Mouse (Mus musculus): ENCODE results near the gene Cryaa.

Cryaa gene

DNA sequence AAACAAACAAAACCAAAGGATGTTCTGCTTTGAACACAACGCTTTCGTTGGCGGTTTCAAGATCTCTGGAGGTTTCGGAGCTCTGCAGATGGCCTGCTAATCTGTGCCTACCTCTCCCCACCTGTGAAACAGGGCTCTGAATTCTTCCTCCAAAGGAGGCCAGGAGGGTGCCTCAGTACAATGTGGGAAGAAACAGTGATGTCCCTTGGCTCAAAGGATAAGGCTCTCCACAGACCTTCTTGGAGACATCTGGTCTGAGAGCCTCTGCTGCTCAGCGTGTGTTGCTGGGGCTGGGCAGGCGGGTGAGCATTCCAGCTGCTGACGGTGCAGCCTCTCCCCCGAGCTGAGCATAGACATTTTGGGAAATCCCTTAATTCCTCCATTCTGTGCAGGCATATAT is at the start of gene Cryaa:
Gene Cryaa, plus strand, starts transcription at position 301 of the 400 bp plus-strand sequence.
- DNase-seq (ENCODE audit: low spot score): no peak

DNA sequence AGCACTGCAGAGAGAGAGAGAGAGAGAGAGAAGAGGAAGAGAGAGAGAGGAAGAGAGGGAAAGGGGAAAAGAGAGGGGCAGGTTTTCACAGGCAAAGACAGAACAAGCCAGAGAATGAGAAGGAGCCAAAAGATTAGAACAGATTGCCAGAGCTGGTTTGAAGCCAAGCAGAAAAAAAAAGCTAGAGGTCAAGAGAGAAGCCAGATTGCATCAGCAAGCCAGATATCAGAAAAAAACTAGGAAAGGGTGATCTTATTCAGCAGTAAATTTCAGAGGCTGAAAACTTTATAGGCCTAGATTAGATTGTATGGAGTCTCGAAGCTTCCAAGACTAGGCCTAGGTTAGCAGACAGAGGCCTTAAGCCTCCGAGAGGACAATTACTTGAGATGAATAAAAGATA is 49.6 kb upstream of the Cryaa start:
- no peak for DNase-seq (ENCODE audit: low spot score)

DNA sequence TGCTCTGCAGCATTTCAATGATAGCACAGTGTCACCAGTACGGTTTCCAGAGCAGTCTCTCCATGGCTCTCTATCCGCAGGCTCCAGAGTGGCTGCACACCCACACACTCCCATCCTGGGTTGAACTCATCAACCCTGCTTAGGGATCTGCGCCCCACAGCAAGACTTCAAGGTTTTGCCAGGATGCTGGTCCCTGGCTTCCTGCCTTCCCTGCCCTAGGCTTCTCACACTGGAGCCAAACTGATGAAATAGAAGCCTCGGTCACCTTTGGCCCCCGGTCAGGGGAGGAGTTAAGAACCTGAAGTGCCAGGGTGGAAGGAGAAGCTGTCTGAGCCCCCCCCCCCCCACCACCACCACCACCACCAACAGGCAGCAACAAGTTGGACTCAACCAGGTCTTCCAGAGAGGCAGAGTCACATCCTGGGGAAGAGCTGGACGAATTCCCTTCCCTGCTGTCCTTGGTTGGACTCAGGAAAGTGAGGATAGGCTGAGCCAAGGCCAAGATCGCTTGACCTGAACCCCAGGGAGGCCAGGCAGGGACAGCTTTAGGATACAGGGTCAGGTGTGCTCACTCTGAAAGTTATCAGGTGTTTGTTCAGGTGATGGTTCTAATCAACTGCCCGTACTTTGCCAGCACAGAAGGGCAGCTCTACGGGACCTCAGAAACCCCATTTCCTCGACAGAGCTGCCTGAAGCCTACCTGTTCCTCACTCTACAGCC is 46.4 kb upstream of the Cryaa start:
- DNase-seq (ENCODE audit: low spot score): no peak

DNA sequence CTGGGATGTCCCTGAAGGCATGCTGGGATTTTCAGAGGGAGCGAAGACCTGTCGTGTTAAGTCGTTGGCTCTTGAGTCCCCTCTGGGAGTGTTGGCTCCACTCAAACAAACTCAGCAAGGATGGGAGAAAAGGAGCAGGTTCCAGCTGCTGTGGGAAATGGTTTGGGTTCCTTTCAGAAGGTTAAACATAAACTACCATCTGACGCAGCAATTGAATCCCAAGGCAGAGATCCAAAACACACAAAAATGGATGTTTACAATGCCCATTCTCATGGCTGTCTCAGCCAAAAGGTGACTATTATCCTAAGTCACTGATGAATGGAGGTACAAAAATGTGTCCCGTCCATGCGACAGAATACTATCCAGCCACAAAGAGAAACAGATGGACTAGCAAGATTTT is 44.6 kb upstream of the Cryaa start:
- DNase-seq (ENCODE audit: low spot score): no peak

DNA sequence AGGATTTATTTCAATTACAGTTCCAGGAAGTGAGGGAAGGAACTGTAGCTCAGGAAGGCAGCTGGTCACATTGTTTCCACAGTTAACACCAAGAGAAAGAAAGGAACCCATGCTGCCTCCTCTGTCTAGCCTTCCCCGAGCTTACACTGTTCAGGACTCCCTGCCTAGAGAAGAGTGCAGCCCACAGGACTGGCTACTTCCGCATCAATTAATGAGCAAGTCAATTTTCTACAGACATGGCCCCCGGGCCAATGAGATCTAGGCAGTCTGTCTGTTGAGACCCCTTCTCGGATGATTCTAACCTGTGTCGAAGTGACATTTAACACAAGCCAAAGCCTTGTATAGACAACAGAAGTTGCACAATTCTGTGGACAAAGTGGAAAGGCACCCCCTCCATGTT is 42.7 kb upstream of the Cryaa start:
- DNase-seq (ENCODE audit: low spot score): no peak

DNA sequence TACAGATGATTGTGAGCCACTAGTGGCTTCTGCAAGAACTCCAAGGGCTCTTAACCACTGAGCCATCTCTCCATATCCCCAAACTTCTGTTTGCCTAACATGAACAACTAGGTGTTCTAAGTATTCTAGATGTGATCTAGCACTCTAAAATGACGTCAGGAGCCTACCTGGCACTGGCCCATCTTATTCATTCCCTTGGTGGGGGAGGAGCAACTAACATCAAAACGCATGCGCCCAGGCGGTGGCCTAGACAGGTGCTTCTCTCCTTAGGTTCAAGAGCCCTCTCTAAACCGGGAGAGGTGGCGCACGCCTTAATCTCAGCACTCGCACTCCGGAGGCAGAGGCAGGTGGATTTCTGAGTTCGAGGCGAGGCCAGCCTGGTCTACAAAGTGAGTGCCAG is 41.8 kb upstream of the Cryaa start:
- DNase-seq (ENCODE audit: low spot score): no peak

DNA sequence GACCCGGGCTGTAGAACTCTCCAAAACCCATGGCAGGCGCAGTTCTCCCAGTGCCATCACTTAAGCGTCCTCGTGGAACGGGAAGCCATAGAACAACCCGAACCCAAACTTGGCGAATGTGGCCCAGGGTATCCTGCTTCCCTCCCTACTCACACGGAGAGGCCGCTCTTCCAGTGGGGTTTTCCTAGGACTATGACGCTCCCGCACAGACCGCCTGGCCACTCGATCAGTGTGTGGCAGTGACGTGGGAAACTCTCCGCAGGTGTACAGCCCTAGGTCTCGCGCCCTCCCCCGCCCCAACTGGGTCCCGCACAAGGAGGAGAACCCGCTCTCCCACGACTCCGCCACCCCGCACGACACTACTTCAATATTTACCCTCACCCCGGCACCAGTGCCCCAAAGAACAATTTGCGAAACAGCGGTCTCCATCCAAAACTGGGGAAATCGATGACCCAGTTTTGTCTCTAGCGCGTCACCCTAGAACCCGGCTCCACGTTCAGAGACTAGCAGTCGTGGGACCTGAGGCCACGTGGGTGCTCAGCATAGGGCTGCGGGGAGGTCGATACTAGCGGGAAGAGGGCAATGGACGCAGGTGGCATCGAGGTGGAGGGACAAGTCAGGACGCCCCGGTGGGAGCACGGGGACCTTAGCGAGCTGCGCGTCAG is 41.2 kb upstream of the Cryaa start:
- DNase-seq (ENCODE audit: low spot score): no peak

DNA sequence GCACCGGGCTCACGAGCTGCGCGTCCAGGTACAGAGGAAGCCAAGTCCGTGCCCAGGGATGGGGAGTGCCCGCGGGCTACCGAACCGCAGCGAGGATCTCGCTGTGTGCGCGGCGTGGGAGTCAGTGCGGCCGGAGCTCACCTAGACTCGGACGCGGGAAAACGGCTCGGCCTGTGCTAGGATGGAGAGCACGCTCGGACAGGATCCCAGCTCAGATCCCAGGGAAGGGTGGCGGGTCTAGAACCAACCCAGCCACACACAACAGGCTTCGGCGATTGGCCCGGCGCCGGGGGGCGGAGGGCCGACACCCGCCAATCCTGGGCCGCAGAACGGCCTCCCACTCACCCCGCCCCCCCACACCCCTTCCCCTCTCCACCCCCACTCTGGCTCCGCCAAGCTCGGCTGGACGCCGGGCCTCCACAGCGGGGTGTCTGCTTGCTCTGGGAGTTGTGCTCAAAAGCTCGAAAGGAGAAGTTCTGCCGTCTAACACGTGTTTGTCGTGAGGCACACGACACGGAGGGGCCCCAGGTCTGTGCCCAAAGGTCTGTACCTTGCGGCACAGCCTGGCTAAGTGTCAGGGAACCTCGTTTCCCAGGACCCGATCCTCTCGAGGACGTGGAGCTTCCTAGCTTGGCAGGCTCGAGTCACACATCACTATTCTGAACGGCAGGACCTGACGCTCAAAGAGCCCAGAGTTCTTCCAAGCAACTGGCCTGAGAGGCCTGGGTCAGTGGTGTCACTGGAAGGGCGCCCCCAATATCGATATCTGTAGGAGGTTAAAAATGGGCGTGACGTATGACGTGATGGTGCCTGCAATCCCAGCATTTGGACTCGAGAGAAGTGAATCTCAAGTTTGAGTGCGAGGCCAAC is 40.4 kb upstream of the Cryaa start, which contains the start of gene Cbs:
Gene Cbs, minus strand, starts transcription at position 297 of the 870 bp plus-strand sequence.
- peak; percentile 42 for DNase-seq (ENCODE audit: low spot score)

DNA sequence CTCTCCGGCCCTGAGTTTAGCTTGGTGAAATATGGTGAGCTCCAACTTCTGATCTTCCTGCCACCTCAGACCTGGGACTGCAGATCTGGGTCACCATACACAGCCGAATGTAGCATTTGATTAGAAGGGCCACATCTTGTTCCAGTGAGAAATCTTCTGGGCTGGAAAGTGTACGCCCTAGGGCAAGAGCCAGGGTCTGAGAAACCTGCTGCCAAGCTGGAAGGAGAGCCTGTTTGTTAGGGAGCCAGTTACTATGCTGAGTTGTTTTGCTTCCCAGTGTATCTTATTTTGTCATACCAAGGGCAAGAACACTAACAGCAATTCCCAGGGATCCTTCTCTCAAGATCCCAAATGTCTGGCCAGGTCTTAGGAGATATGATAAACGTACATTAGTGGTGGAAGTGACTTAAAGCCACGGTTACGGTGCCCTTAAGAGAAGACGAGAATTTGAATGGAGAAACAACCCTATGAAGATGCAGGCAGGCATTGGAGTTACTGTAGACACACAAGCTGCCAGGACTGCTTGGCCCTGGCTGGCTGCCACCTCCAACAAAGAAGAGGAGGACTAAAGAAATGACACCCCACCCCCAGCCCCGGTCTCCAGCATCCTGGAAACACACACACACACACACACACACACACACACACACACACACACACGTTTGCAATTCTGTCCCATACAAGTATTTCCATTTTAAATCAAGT is 39.6 kb upstream of the Cryaa start:
- no peak for DNase-seq (ENCODE audit: low spot score)

DNA sequence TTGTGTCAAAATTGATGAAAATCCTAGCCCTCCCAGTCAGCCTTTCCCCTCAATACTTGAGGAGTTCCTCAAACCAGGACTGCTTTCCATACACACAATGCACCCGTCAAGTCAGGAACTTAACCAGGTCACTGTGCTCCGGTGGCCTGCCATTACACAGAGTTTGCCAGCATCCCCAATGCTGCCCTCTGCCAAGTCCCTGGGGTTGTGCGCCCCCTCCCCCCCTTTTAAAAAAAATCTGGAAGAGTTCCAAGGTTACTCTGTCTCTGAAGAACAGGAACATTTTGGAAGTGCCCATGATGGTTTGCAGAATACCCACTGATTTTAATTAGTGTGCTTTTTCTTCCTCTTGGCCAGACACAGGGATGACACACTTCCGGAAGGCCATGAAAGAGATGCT is 38.0 kb upstream of the Cryaa start:
- no peak for DNase-seq (ENCODE audit: low spot score)

DNA sequence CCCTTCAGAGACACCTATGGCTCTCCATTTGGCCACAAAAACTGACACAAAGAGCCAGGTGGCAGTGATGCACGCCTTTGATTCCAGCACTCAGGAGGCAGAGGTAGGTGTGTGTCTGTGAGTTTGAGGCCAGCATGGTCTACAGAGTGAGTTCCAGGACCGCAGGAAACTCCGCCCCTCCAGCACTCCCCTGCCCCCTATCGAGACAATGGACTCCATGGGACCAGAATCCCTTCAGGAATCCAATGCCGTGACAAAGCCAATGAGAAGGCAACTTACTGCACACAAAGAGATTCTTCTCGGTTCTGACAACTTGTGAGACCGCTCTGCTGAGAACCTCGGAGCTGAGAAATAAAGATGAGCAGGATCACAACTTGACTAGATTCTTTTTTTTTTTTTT is 35.3 kb upstream of the Cryaa start:
- no peak for DNase-seq (ENCODE audit: low spot score)

DNA sequence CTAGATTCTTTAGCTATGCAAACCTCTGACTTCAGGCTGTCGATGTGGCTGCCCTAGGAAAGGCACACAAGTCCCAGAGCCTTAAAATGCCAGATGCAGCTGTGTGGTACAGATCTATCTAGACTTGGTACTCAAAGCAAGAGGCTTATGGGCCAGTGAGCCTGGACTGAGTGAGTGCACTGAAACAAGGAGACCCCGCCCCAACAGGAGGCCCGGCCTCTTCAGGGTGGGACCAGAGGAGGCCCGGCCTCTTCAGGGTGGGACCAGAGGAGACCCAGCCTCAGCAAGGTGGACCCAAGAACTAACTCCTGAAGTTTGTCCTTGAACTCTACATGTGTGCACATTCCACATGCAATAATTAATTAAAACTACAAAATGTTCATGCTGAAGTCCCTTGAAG is 34.7 kb upstream of the Cryaa start:
- no peak for DNase-seq (ENCODE audit: low spot score)

DNA sequence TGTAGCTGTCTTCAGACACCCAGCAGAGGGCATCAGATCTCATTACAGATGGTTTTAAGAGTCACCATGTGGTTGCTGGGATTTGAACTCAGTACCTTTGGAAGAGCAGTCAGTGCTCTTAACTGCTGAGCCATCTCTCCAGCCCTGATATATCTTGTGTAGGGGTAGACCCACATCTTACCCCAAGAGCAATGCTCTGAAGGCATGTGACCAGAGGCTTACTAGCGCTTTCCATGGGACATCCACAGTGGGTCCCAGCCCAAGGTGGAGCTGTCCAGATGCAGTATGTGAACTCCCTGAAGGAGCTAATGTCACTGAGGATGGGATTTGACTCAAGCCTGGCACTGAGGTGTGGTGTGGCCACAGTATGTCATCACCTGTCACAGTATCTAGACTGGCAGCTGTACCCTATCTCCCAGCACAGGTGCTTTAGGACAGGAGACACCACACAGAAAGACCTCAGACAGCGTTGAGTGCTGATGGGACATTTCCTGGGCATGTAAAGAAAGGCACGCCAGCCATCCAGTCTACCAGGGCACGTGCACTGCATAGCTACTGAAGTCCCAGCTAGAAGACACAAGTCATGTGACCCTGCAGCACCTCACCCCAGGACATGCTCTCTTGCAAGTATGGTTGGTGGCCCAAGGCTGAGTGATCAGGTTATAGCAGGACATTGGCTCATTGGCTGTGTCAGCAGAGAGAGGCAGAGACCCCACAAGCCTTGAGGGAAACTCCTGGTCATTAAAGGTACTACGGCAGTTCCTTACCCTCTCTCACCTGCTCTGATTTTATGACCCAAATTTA is 31.2 kb upstream of the Cryaa start:
- DNase-seq (ENCODE audit: low spot score): no peak

DNA sequence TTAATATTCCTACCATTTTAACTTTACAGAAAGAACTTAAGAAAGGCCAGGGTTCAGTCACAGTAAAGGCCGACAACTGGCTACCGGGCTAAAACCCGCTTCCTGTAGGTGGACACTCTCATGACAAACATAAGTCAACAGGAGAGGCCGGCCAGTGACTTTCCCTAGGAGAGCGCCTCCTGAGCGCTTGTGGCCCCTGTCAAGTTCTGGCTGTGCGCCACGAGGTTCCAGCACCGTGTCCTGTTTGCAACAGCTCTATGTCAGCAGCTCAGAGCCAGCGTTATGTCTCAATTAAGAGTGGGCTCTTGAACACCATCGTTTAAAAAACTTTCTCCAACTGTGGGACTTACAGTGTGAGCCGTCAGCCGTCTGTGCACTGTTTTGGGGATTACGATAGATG is 25.5 kb upstream of the Cryaa start:
- DNase-seq (ENCODE audit: low spot score): no peak

DNA sequence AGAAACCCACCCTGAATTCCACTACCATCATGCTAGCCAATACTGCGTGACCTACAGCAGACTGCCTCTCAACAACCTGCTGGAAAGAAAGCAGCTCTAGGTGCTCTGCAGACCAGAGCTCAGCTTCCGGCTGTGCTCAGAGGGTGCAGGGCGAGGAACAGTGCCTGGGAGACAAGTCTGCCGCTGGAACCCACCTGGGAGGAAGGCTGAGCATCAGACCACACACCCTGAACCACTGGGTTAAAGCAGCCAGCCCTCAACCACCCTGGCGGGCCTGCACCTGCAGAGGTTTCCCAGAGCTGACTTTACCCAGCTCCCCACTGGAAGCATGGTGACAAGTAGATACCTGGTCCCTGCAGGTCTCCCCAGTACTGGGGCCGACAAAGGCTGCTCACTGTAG is 24.3 kb upstream of the Cryaa start:
- no peak for DNase-seq (ENCODE audit: low spot score)

DNA sequence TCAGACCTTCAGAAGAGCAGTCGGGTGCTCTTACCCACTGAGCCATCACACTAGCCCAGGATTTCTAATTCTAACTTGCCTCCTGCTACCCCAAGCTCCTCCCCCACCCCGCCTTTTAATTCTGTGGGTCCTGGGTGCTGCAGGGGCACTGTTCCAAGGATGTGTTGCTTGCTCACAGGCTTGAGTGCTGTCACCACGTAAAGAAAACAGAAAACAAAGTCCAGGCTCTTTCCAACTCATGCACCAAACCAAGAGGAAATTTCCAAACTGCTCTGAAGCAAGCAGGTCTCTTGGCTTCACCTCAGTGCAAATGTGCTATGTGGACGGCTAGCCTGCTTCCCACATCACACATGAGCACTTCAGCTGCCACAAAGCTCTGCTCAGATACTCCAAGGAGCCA is 22.2 kb upstream of the Cryaa start:
- DNase-seq (ENCODE audit: low spot score): no peak

DNA sequence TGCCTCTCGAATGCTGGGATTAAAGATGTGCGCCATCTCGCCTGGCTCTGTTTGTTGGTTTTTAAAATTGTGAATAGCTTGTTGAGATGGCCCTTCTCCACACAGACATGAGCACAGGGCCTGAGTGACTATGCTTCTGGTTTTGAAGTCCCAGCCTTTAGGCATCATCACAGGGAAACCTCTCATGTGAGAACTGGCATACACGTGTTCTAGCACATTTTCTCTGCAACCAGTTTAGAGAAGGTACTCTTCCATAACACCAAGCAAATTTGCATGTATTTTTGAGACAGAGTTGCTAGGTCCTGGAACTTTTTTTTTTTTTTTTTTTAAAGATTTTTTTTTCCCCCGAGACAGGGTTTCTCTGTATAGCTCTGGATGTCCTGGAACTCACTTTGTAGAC is 20.9 kb upstream of the Cryaa start:
- DNase-seq (ENCODE audit: low spot score): no peak

DNA sequence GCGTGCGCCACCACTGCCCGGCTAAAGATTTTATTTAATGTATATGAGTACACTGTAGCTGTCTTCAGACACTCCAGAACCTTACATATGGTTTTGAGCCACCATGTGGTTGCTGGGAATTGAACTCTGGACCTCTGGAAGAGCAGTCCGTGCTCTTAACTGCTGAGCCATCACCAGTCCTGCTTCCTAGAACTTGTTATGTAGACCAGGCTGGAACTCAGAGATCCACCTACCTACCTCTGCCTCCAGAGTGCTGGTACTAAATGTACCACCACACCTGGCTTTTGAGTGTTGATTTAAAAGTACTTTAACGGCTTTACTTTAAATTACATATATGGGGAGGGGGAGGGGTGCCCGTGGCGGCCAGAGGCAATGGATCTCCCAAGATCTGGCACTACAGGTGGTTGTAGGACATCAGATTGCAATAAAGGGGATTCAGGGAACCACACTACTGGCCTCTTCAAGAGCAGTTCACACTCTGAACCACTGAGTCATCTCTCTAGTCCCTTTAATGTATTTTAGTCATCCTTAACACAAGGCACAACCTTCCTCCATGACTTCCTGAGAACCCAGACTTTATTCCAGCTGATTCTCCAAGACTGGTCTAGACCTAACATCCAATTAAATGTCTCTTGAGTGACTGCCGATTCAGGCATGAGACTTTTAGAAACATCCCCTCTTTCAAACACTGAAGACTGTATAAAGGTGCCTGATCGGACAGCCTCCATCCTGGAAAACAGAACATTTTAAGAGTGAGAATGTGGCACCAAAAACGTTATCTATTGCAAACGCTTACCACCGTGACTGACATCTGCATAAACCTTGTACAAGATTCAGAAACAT is 20.2 kb upstream of the Cryaa start:
- DNase-seq (ENCODE audit: low spot score): no peak

DNA sequence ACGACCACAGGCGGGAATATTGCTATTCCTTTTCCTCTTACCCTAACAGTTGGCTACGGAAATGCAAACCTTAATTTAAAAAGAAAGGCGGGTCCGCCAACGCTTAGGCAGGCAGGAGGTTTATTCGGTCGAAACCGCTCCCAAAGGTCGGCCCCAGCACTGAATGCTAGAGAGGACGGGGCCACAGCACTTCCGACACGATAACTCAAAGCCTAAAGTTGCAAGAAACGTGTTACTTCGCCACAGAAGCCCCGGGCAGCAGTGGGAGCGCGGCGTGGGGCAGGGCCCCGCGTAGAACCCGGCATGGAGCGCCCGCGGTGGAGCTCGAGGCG is 19.5 kb upstream of the Cryaa start:
- DNase-seq (ENCODE audit: low spot score): no peak

DNA sequence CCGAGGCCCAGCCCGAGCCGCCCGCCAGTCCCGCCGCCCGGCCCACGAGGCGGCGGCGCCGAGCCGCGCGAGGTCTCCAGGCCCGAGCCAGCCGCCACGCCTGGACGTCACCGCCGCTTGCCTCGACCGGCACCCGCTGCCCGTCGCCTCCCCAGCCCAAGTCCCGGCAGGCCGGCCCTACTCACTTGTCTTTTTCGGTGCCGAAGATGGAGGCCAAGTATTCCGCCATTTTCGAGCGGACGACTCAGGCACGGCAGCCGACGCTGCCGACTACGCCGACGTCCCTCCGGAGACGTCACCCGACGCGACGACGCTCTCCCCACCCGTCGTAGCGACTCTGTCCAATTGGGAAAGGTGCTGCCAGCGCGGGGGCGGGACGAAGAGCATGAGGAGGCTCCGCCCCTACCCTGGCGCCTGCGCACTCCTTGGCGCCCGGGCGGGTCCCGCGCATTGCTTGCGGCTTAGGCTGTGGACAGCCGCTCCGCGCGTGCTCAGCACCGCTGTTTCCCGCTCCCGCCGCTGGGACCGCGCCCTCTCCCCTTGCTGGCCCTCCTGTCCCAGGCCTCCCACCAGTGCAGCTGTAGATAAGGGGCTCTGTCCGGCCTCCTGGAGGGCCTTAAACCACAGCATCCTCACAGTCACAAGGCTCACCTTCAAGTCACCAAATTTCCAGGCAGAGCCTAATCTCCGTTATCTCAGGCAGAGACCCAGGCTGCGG is 19.0 kb upstream of the Cryaa start, which contains the start of gene U2af1:
Gene U2af1, minus strand, starts transcription at position 425 of the 718 bp plus-strand sequence.
- peak; percentile 94 for DNase-seq (ENCODE audit: low spot score)
